Mouse (Mus musculus): ENCODE results near the gene Ipmk. TPM values are rescaled to one million over a fixed set of nuclear protein-coding genes. Genes with fewer than 3 reads are reported as not detected.
A peak's percentile ranks its signal among the peaks of the same experiment; 100 is the strongest.

Ipmk gene
- polyA plus RNA-seq, 1 experiment from 2014 or later, result 18.8 TPM

DNA sequence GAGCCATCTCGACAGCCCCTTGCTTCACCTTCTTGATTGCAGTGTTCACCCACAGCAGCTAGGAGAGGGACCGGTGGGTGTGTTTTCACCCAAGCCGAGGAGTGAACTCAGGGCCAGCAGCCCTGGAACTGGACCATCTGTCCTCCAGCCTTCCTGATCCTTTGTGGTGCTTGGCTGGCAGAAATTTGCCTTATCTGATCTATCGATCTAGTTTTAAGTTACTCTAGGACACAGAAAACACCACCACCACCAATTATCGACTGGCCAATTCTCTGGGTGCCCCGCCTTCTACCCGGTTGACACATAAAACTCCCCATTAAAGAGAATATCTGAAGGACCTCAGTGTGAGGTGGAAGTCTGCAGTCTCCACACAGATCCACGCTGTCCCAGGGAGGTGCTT, 23.9 kb upstream of the Ipmk start:
- no peak overlapping the region for H3K9ac ChIP-seq (replicated peaks; ENCODE audit: low read depth, low read length)
- ATAC-seq, result no peak

DNA sequence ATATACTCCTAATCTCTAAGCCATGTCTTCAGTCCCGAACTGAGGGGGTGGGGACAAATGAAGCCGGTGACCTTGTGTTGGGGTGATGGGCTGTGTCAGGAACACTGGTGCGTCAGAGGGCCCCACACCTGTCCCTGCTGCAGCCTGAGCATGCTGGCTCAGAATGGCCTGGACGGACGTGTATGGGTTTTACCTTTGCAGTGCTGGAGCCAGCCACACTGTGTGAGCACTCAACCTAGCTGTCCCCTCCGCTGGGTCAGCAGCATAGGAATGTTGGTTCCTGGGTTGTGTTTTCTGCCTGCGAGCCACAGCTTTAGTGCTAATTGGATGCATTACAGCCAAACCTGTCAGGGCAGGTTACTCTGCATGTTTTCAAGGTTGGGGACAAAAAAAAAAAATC, 21.4 kb upstream of the Ipmk start:
- Histone ChIP-seq H3K4me2 (ENCODE audit: low read length) (no peak overlapping the region), H3K27ac (ENCODE audit: low read length) (no peak overlapping the region), H3K9me3 (ENCODE audit: control insufficient read depth, low read length) (no peaks in the 10 kb centered on the region), H3K4me1 (replicated peaks; ENCODE audit: control insufficient read depth, insufficient read depth, low read length) (no peaks in the 10 kb centered on the region), H3K9ac (replicated peaks; ENCODE audit: low read depth, low read length) (no peak overlapping the region), H3K4me3 (replicated peaks; ENCODE audit: low read length) (no peak overlapping the region), H3K27me3 (replicated peaks; ENCODE audit: control insufficient read depth, insufficient read depth, low read length) (no peaks in the 10 kb centered on the region), H3K36me3 (ENCODE audit: control insufficient read depth, insufficient read depth) (peaks cover 10% of the 10 kb centered on the region)
- 74% methylated on average over 7 of the region's 7 CpGs for WGBS
- ATAC-seq, result no peak

More for the DNA sequence above, 23.9 kb upstream of the Ipmk start:
- H3K27me3 ChIP-seq (replicated peaks; ENCODE audit: control insufficient read depth, insufficient read depth, low read length), result no peaks in the 10 kb centered on the region
- no peak overlapping the region for H3K4me3 ChIP-seq (replicated peaks; ENCODE audit: low read length)
- H3K36me3 ChIP-seq (ENCODE audit: control insufficient read depth, insufficient read depth), result no peaks in the 10 kb centered on the region
- WGBS, result 86% methylated on average over 8 of the region's 8 CpGs
- no peak overlapping the region for H3K27ac ChIP-seq (ENCODE audit: low read length)
- H3K9me3 ChIP-seq (ENCODE audit: control insufficient read depth, low read length), result no peaks in the 10 kb centered on the region
- H3K4me1 ChIP-seq (replicated peaks; ENCODE audit: control insufficient read depth, insufficient read depth, low read length), result no peaks in the 10 kb centered on the region
- H3K4me2 ChIP-seq (ENCODE audit: low read length), result no peak overlapping the region

DNA sequence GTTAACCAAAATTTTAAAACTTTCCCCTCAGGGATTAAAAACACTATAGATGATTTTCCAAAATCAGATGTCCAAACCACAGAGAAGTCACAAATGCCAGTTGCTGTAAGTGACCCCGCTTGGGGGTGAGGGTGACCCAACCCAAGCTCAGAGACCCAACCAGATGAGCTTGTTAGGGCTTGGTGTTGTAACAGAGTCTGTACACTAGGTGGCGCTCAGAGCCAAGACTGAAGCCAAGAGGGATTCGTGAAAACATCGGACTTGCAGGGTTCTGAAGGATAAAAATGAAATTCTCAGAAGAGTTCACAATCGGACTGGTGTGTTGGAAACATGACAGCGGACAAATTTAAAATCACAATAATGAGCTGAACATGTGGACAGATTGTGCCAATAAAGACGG, 20.8 kb upstream of the Ipmk start:
- 15% methylated on average over 7 of the region's 7 CpGs for WGBS
- 0 out of 2 replicates have a peak, but pooled peaks have one; percentile 50 for ATAC-seq
- H3K27me3 ChIP-seq (replicated peaks; ENCODE audit: control insufficient read depth, insufficient read depth, low read length), result no peaks in the 10 kb centered on the region
- no peak overlapping the region for H3K27ac ChIP-seq (ENCODE audit: low read length)
- H3K9me3 ChIP-seq (ENCODE audit: control insufficient read depth, low read length), result no peaks in the 10 kb centered on the region
- no peak overlapping the region for H3K4me3 ChIP-seq (replicated peaks; ENCODE audit: low read length)
- H3K4me1 ChIP-seq (replicated peaks; ENCODE audit: control insufficient read depth, insufficient read depth, low read length), result no peaks in the 10 kb centered on the region
- no peak overlapping the region for H3K9ac ChIP-seq (replicated peaks; ENCODE audit: low read depth, low read length)
- peaks cover 10% of the 10 kb centered on the region for H3K36me3 ChIP-seq (ENCODE audit: control insufficient read depth, insufficient read depth)
- no peak overlapping the region for H3K4me2 ChIP-seq (ENCODE audit: low read length)

DNA sequence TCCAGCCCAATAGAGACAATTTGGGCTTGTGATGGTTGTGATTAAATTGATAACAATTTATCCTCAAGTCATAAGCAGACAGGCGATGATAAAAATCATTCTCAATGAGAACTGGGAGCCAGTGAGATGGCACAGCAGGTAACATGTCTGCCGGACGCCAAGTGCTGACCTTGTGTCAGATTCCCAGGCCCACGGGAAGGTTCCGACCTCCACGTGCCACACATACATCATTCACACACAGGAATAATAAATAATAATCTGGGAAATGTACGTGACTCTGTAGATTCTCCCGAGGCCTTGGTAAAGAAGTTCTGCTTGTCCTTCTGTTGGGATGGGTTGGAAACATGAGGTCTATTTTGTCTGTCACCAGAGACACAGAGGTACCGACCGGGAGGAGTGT, 20.2 kb upstream of the Ipmk start:
- H3K4me3 ChIP-seq (replicated peaks; ENCODE audit: low read length), result no peak overlapping the region
- H3K27me3 ChIP-seq (replicated peaks; ENCODE audit: control insufficient read depth, insufficient read depth, low read length), result no peaks in the 10 kb centered on the region
- H3K36me3 ChIP-seq (ENCODE audit: control insufficient read depth, insufficient read depth), result peaks cover 10% of the 10 kb centered on the region
- no peak overlapping the region for H3K9ac ChIP-seq (replicated peaks; ENCODE audit: low read depth, low read length)
- H3K27ac ChIP-seq (ENCODE audit: low read length), result no peak overlapping the region
- ATAC-seq, result no peak
- no peak overlapping the region for H3K4me2 ChIP-seq (ENCODE audit: low read length)
- H3K9me3 ChIP-seq (ENCODE audit: control insufficient read depth, low read length), result no peaks in the 10 kb centered on the region
- WGBS, result 89% methylated on average over 10 of the region's 10 CpGs
- no peaks in the 10 kb centered on the region for H3K4me1 ChIP-seq (replicated peaks; ENCODE audit: control insufficient read depth, insufficient read depth, low read length)

DNA sequence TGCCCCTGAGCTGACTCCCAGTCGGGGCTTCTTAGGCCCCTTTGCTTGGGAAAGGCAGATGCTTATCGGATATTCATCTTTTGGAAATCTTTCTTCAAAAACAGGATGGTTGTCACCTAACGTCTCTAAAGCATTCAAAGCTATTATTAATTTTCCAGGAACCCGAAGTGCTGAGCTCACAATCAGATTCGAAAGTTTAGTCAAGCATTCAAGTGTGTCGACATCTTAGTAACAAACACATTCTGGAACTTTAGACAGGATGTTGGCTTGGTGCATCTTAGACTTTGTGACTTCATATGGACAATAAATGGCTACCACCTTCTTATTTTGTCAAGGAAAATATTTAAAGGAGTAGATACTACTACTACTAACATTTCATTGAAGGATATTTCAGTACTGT, 19.2 kb upstream of the Ipmk start:
- no peak for ATAC-seq
- no peak overlapping the region for H3K9ac ChIP-seq (replicated peaks; ENCODE audit: low read depth, low read length)
- WGBS, result 83% methylated on average over 6 of the region's 6 CpGs

DNA sequence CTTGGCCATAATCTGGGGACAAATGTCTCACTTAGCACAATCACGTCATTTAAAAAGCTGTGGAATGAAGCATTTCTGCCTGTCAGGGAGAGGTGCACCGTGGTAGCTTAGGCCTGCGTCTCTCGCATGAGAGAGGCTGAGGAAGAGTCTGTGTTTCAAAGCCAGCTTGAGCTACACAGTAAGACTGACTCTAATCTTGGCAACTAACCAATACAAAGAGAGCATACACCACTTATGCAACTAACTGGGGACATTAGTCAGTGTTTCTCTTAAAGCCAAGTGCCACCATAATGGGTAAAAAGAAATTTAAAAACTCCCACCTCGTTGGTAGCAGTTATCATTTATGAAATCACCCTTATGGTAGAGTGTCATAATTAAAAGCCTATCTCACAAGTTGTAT, 18.7 kb upstream of the Ipmk start:
- Histone ChIP-seq H3K27me3 (replicated peaks; ENCODE audit: control insufficient read depth, insufficient read depth, low read length) (no peaks in the 10 kb centered on the region), H3K4me1 (replicated peaks; ENCODE audit: control insufficient read depth, insufficient read depth, low read length) (no peaks in the 10 kb centered on the region), H3K27ac (ENCODE audit: low read length) (no peak overlapping the region), H3K9me3 (ENCODE audit: control insufficient read depth, low read length) (no peaks in the 10 kb centered on the region), H3K36me3 (ENCODE audit: control insufficient read depth, insufficient read depth) (peaks cover 11% of the 10 kb centered on the region), H3K4me3 (replicated peaks; ENCODE audit: low read length) (no peak overlapping the region), H3K4me2 (ENCODE audit: low read length) (no peak overlapping the region), H3K9ac (replicated peaks; ENCODE audit: low read depth, low read length) (no peak overlapping the region)
- WGBS, result 85% methylated on average over 5 of the region's 5 CpGs
- ATAC-seq, result no peak

More for the DNA sequence above, 19.2 kb upstream of the Ipmk start:
- peaks cover 10% of the 10 kb centered on the region for H3K36me3 ChIP-seq (ENCODE audit: control insufficient read depth, insufficient read depth)
- no peak overlapping the region for H3K4me3 ChIP-seq (replicated peaks; ENCODE audit: low read length)
- no peak overlapping the region for H3K27ac ChIP-seq (ENCODE audit: low read length)
- no peak overlapping the region for H3K4me2 ChIP-seq (ENCODE audit: low read length)
- no peaks in the 10 kb centered on the region for H3K4me1 ChIP-seq (replicated peaks; ENCODE audit: control insufficient read depth, insufficient read depth, low read length)
- no peaks in the 10 kb centered on the region for H3K27me3 ChIP-seq (replicated peaks; ENCODE audit: control insufficient read depth, insufficient read depth, low read length)
- no peaks in the 10 kb centered on the region for H3K9me3 ChIP-seq (ENCODE audit: control insufficient read depth, low read length)

DNA sequence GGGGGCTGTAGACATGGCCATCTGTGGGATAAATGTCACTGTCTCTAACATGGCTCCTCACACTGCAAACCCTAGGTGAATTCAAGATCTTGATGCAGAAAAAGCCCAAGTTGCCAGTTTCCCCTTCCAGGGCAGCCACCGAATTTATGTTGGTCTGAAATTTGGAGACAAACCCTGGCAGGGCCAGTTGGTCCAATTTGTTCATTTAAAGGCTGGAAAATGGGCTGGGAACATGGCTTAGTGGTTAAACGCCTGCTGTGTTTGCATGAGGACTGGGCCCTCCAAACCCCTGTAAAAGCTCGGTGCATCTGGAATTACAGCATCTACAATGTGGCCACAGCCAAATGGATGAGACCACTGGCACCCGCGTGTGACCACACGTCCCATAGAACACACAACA, 18.3 kb upstream of the Ipmk start:
- no peaks in the 10 kb centered on the region for H3K4me1 ChIP-seq (replicated peaks; ENCODE audit: control insufficient read depth, insufficient read depth, low read length)
- no peaks in the 10 kb centered on the region for H3K9me3 ChIP-seq (ENCODE audit: control insufficient read depth, low read length)
- ATAC-seq, result no peak
- no peak overlapping the region for H3K27ac ChIP-seq (ENCODE audit: low read length)
- 93% methylated on average over 6 of the region's 6 CpGs for WGBS
- H3K36me3 ChIP-seq (ENCODE audit: control insufficient read depth, insufficient read depth), result peaks cover 12% of the 10 kb centered on the region
- no peak overlapping the region for H3K4me2 ChIP-seq (ENCODE audit: low read length)
- no peaks in the 10 kb centered on the region for H3K27me3 ChIP-seq (replicated peaks; ENCODE audit: control insufficient read depth, insufficient read depth, low read length)
- H3K9ac ChIP-seq (replicated peaks; ENCODE audit: low read depth, low read length), result no peak overlapping the region
- H3K4me3 ChIP-seq (replicated peaks; ENCODE audit: low read length), result no peak overlapping the region

DNA sequence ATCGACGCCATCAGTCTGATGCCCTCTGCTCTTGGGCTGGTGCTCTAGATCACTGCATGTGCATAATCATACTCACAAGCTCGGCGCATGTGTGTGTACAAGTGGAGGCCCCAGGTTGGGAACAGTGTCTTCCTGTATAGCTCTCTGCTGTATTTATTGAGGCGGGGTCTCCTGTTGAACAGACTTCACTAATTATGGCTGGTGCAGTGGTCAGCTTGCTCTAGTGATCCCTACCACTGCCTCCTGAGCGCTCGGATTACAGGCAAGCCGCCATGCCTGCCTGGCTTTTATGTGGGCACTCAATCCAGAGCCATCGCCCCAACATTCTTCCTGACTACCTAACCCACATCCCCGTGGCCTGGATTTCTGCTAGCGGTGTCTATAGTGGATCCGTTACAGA, 17.5 kb upstream of the Ipmk start:
- peaks cover 12% of the 10 kb centered on the region for H3K36me3 ChIP-seq (ENCODE audit: control insufficient read depth, insufficient read depth)

DNA sequence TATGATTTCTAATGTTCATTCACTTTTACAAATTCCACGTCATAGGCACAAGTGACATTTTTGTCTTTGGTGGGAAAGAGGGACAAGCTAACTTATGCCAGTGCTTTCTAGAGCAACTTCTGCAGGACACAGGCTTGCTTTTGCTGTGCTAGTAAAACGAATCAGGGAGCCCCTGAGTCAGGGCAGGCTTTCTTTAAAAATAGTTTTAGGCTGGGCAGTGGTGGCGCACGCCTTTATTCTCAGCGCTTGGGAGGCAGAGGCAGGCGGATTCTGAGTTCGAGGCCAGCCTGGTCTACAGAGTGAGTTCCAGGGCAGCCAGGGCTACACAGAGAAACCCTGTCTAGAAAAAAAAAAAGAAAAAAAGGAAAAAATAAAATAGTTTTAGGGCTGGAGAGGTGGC, 15.7 kb upstream of the Ipmk start:
- no peak for ATAC-seq
- Histone ChIP-seq H3K4me3 (replicated peaks; ENCODE audit: low read length) (no peak overlapping the region), H3K9ac (replicated peaks; ENCODE audit: low read depth, low read length) (no peak overlapping the region), H3K27me3 (replicated peaks; ENCODE audit: control insufficient read depth, insufficient read depth, low read length) (no peaks in the 10 kb centered on the region), H3K27ac (ENCODE audit: low read length) (no peak overlapping the region), H3K4me1 (replicated peaks; ENCODE audit: control insufficient read depth, insufficient read depth, low read length) (no peaks in the 10 kb centered on the region), H3K36me3 (ENCODE audit: control insufficient read depth, insufficient read depth) (peaks cover 12% of the 10 kb centered on the region), H3K9me3 (ENCODE audit: control insufficient read depth, low read length) (no peaks in the 10 kb centered on the region), H3K4me2 (ENCODE audit: low read length) (no peak overlapping the region)
- 94% methylated on average over 7 of the region's 7 CpGs for WGBS

More for the DNA sequence above, 17.5 kb upstream of the Ipmk start:
- WGBS, result 88% methylated on average over 12 of the region's 12 CpGs
- Histone ChIP-seq H3K27me3 (replicated peaks; ENCODE audit: control insufficient read depth, insufficient read depth, low read length) (no peaks in the 10 kb centered on the region), H3K4me2 (ENCODE audit: low read length) (no peak overlapping the region), H3K4me1 (replicated peaks; ENCODE audit: control insufficient read depth, insufficient read depth, low read length) (no peaks in the 10 kb centered on the region), H3K9ac (replicated peaks; ENCODE audit: low read depth, low read length) (no peak overlapping the region), H3K27ac (ENCODE audit: low read length) (no peak overlapping the region), H3K4me3 (replicated peaks; ENCODE audit: low read length) (no peak overlapping the region), H3K9me3 (ENCODE audit: control insufficient read depth, low read length) (no peaks in the 10 kb centered on the region)
- no peak for ATAC-seq

DNA sequence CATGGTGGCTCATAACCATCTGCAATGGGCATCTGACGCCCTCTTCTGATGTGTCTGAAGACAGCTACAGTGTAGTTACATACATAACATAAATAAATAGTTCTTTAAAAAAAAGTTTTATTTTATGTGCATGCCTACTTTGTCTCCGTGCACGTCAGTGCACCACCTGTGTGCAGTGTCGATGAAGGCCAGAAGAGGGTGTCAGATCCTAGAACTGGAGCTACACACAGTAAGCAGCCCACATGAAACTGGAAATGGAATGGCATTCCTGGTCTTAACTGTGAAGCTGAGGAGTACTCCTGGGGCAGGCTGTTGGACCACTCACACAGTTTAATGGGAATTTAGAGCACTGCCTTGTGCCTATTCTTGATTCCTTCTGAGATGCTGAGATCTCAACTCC, 15.2 kb upstream of the Ipmk start:
- H3K27ac ChIP-seq (ENCODE audit: low read length), result no peak overlapping the region
- H3K36me3 ChIP-seq (ENCODE audit: control insufficient read depth, insufficient read depth), result peaks cover 12% of the 10 kb centered on the region
- no peak for ATAC-seq
- H3K9ac ChIP-seq (replicated peaks; ENCODE audit: low read depth, low read length), result no peak overlapping the region
- no peaks in the 10 kb centered on the region for H3K9me3 ChIP-seq (ENCODE audit: control insufficient read depth, low read length)
- no peak overlapping the region for H3K4me2 ChIP-seq (ENCODE audit: low read length)
- no peak overlapping the region for H3K4me3 ChIP-seq (replicated peaks; ENCODE audit: low read length)
- no peaks in the 10 kb centered on the region for H3K4me1 ChIP-seq (replicated peaks; ENCODE audit: control insufficient read depth, insufficient read depth, low read length)
- no peaks in the 10 kb centered on the region for H3K27me3 ChIP-seq (replicated peaks; ENCODE audit: control insufficient read depth, insufficient read depth, low read length)
- WGBS, result 86% methylated on average over 4 of the region's 4 CpGs
